Mouse (Mus musculus) erythroblast, embryonic 14.5 days (primary cell): ENCODE results near the gene Fam174b. TPM values are rescaled to one million over a fixed set of nuclear protein-coding genes. Genes with fewer than 3 reads are reported as not detected.

Source experiments
- H3K27me3 ChIP-seq: 2 replicates; pipeline ENCODE4 v1.6.1; 2012; ENCODE audit warnings: inconsistent platforms; ENCODE audit not compliant: control insufficient read depth
- H3K36me3 ChIP-seq: 2 replicates; pipeline ENCODE4 v1.6.1; 2012; ENCODE audit warnings: mild to moderate bottlenecking, inconsistent platforms; ENCODE audit not compliant: control insufficient read depth
- H3K4me1 ChIP-seq: 2 replicates; pipeline ENCODE4 v1.6.1; 2012; ENCODE audit warnings: inconsistent platforms; ENCODE audit not compliant: control insufficient read depth
- H3K4me3 ChIP-seq: replicated peaks from 2 replicates; pipeline ENCODE3; 2012; ENCODE audit warnings: moderate library complexity, mild to moderate bottlenecking, inconsistent platforms
- H3K9me3 ChIP-seq: 2 replicates; pipeline ENCODE4 v1.6.1; 2012; ENCODE audit warnings: low read length, inconsistent platforms, mixed read lengths; ENCODE audit not compliant: control insufficient read depth
- GATA1 ChIP-seq: IDR thresholded peaks from 2 replicates; pipeline ENCODE4 v1.6.1; 2012; ENCODE audit warnings: low read length, inconsistent platforms, mixed read lengths
- TAL1 ChIP-seq: IDR thresholded peaks from 3 replicates; pipeline ENCODE4 v1.6.1; 2012; ENCODE audit warnings: low read length, inconsistent platforms, mixed read lengths
- polyA plus RNA-seq: library from polyadenylated mRNA; stranded (reverse); fragments of >175 nt; gene quantifications from 2 replicates; pipeline ENCODE4 v1.2.3, GENCODE M21; 2012

Gene Fam174b
- polyA plus RNA-seq, 1 experiment, result not detected

DNA sequence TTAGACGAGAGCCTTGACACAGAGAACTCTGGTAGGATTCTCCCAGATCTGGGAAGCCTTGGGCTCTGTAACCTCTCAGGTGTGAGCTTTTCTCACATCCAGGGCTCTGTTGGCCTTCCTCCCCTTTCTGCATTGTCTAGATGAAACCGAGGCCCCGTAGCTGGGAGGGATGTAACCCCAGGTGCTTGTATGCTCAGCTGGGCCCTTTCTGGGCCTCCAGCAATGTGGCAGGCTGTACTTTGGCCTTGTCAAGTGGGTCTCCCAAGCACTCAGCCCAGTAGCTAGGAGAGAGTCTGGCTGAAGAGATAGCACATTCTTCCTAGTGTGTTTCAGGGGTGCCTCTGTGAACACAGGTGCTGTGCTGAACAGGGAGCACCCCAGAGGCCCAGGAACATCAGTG lies 7.4 kb downstream of the Fam174b start:
- Histone ChIP-seq H3K4me3 (no peak overlapping the region), H3K27me3 (peaks cover 3% of the 10 kb centered on the region), H3K36me3 (no peaks in the 10 kb centered on the region), H3K9me3 (no peaks in the 10 kb centered on the region), H3K4me1 (no peaks in the 10 kb centered on the region)
- TF ChIP-seq TAL1 (no peak), GATA1 (no peak)

GRCm38 (mm10) chr7:73748437-73749108 lies 8.5 kb downstream of the Fam174b start:
- no peaks in the 10 kb centered on the region for H3K9me3 ChIP-seq
- H3K4me3 ChIP-seq, result no peak overlapping the region
- H3K4me1 ChIP-seq, result no peaks in the 10 kb centered on the region
- no peaks in the 10 kb centered on the region for H3K36me3 ChIP-seq
- no peak for TF ChIP-seq GATA1
- no peak for TF ChIP-seq TAL1
- no peaks in the 10 kb centered on the region; the same call in 1 of the 2 replicates for H3K27me3 ChIP-seq

GRCm38 (mm10) chr7:73749339-73749738 lies 9.2 kb downstream of the Fam174b start:
- H3K36me3 ChIP-seq, result no peaks in the 10 kb centered on the region
- no peak overlapping the region for H3K4me3 ChIP-seq
- no peaks in the 10 kb centered on the region for H3K27me3 ChIP-seq
- no peaks in the 10 kb centered on the region for H3K4me1 ChIP-seq
- no peaks in the 10 kb centered on the region for H3K9me3 ChIP-seq
- TF ChIP-seq GATA1 (no peak), TAL1 (no peak)

- TF ChIP-seq TAL1 (no peak), GATA1 (no peak)
- no peak overlapping the region for H3K4me3 ChIP-seq
These were observed 9.9 kb downstream of the Fam174b start for GRCm38 (mm10) chr7:73749983-73750382.

DNA sequence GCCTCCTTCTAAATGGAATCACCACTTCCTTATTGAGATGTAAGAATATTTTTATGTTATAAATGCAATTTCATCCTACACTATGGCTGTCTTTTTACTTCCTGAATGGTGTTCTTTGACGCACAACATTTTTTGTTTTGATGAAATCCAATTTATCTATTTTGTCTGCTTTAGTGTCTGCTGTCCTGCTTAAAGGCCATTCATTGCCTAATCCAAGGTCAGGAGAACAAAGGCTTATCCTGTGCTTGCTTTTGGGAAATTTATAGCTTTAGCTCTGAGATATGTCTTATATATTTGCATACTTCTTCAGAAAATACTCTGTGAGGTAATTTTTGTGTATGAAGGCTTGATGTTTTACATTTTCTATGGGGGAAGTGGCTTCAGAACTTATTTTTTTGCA lies 13.5 kb downstream of the Fam174b start:
- Histone ChIP-seq H3K4me1 (no peaks in the 10 kb centered on the region), H3K9me3 (peaks cover 4% of the 10 kb centered on the region; the same call in 1 of the 2 replicates), H3K36me3 (no peaks in the 10 kb centered on the region), H3K4me3 (no peak overlapping the region), H3K27me3 (no peaks in the 10 kb centered on the region)
- TF ChIP-seq GATA1 (no peak), TAL1 (no peak)

More at GRCm38 (mm10) chr7:73749983-73750382, 9.9 kb downstream of the Fam174b start:
- Histone ChIP-seq H3K27me3 (no peaks in the 10 kb centered on the region), H3K9me3 (no peaks in the 10 kb centered on the region), H3K36me3 (no peaks in the 10 kb centered on the region), H3K4me1 (no peaks in the 10 kb centered on the region)

DNA sequence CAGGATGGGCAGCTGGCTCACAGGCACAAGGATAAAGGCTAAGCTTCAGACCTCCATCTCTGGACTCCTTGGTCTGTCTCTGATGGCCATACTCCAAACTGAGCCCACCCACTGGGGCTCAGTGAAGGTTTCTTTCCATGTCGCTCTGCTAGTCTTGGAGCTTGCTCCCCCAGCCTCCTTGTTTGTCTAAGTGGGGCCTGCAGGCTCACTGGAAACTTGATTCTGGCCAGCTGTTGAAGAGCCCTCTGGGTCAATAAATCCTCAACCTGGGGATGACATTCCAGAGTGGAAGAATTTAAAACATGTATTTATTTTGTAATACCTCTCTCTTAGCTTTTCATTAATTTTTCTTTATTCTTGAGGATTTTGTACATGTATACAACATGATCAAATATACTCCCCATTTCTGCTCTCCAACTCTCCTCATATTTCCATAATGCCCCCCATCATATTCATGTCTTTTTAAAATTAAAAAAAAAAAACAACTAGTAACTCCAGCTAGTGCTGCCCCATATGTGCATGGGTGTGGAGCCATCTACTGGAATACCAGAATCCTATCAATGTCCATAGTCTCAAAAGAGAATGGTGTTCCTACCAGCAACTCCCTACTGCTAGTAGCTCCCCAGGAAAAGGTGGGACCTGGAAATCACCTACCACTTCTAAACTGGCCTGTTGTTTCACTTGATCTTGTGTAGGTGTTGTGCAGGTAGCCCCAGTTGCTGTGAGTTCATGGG lies 15.4 kb downstream of the Fam174b start:
- no peaks in the 10 kb centered on the region for H3K27me3 ChIP-seq
- peaks cover 4% of the 10 kb centered on the region; the same call in 1 of the 2 replicates for H3K9me3 ChIP-seq
- TF ChIP-seq TAL1, result no peak
- TF ChIP-seq GATA1, result no peak
- no peaks in the 10 kb centered on the region for H3K36me3 ChIP-seq
- no peaks in the 10 kb centered on the region for H3K4me1 ChIP-seq
- H3K4me3 ChIP-seq, result no peak overlapping the region

- no peak for TF ChIP-seq TAL1
- TF ChIP-seq GATA1, result no peak
- no peaks in the 10 kb centered on the region for H3K9me3 ChIP-seq
- no peaks in the 10 kb centered on the region for H3K36me3 ChIP-seq
- peaks cover 20% of the 10 kb centered on the region for H3K4me1 ChIP-seq
- no peaks in the 10 kb centered on the region for H3K27me3 ChIP-seq
- no peak overlapping the region for H3K4me3 ChIP-seq
These were observed 21.6 kb downstream of the Fam174b start for GRCm38 (mm10) chr7:73761691-73762189.

DNA sequence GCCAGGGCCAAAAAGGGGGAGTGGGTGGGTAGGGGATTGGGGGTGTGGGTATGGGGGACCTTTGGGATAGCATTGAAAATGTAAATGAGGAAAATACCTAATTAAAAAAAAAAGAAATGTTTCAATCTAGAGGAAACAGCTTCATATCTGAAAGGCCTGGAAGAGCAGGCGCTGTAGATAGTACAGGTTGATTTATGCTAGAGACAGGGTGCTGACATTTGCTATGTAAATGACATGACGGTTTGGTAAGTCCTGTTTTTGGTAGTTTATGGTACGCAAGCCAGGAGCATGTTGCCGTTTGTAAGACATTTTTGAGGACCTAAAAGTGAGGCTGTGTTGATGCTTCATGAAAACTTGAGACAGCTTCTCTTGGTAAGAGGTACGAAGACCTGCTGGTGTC lies 24.6 kb downstream of the Fam174b start:
- peaks cover 20% of the 10 kb centered on the region for H3K4me1 ChIP-seq
- no peaks in the 10 kb centered on the region for H3K36me3 ChIP-seq
- no peak overlapping the region for H3K4me3 ChIP-seq
- H3K9me3 ChIP-seq, result no peaks in the 10 kb centered on the region
- no peaks in the 10 kb centered on the region for H3K27me3 ChIP-seq
- TF ChIP-seq TAL1 (no peak), GATA1 (no peak)

DNA sequence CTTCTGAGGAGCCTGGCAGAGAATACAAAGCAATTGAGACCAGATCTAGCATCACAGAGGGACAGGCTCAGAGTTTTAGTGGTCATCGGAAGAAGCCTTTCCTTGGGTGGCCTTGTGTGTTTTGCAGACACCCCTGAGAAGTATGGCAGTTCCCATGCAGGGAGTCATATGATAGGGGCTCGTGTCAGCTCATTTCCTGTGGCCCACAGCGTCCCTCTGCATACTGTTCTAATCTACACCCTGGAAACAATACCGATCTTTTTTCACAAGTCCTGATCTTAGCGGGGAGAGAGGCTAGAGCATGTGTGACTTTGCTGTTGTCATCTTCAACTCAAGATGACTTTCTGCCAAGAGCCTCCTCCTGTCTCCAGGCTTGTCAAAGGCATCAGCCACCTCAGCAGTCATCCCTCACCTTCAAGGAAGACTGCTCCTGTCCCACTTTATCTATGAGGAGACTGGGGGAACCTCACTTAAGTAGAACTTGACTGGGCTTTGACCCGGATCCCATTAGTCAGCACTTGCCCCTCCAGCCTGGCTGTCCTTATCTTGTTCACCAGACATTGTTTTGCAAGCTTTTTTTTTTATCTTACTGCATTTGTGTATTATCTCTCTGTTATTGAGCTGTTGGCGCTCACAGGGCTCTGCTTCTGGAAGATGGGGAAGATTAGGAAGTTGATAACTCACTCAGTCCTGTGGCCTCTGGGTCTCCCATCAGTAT lies 25.2 kb downstream of the Fam174b start:
- TF ChIP-seq GATA1, result no peak
- TF ChIP-seq TAL1, result no peak
- H3K36me3 ChIP-seq, result no peaks in the 10 kb centered on the region
- no peaks in the 10 kb centered on the region for H3K27me3 ChIP-seq
- H3K4me1 ChIP-seq, result peaks cover 20% of the 10 kb centered on the region
- H3K9me3 ChIP-seq, result 0 out of 2 replicates have a peak, but pooled peaks cover 2% of the 10 kb centered on the region
- no peak overlapping the region for H3K4me3 ChIP-seq
